In the genomic region with DNA sequence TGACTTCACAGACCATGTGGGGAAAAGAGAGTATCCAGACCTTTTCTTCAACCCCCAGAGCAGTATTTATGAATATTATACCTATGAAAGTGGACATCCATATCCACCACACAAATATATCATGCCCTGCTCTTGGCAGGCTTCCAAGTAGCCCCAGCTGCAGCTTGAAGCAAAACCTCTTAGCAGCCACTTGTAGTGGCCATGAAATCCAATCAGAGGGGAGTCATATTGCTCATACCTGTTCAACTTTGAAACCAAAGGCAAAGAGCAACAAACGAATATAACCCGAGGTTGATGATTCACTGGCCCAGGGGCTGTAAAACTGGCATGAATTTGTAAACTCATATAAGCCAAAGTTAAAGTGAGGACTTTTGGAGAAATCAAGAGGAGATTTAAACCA, we compare ENCODE assay signal across 11 mouse cellular contexts.
"Had no signal": no experiment of that assay in that cellular context is flagged by ENCODE, and none has a peak within 500 bp of the region (broad histone marks: within the 10 kb centered on the region; RNA-seq: fewer than 3 reads in every experiment).

No protein-coding gene starts in this region.

- H3K4me2 ChIP-seq: limb, embryonic 12.5 days; midbrain, embryonic 12.5 days; neural tube, embryonic 13.5 days had no signal

- H3K4me3 ChIP-seq: limb, embryonic 12.5 days; midbrain, embryonic 12.5 days; neural tube, embryonic 13.5 days had no signal

- H3K27me3 ChIP-seq: midbrain, embryonic 12.5 days; neural tube, embryonic 13.5 days had no signal

- H3K9ac ChIP-seq: limb, embryonic 12.5 days; liver, embryonic 14.5 days; midbrain, embryonic 12.5 days; neural tube, embryonic 13.5 days had no signal

- H3K27ac ChIP-seq: limb, embryonic 12.5 days; liver, embryonic 14.5 days; midbrain, embryonic 12.5 days; neural tube, embryonic 13.5 days had no signal

- H3K4me1 ChIP-seq: midbrain, embryonic 12.5 days; neural tube, embryonic 13.5 days had no signal

- ATAC-seq: midbrain, embryonic 16.5 days had no signal

- DNase-seq: lung, adult 18-20 months; retina, postnatal 1 day; right cerebral cortex, postnatal 4 days; spleen, adult 18-20 months; thymus, adult 18-20 months; thymus, postnatal 14 days had no signal

- H3K9me3 ChIP-seq: limb, embryonic 12.5 days; midbrain, embryonic 12.5 days; neural tube, embryonic 13.5 days had no signal

- H3K36me3 ChIP-seq: limb, embryonic 12.5 days; midbrain, embryonic 12.5 days; neural tube, embryonic 13.5 days had no signal
